Mouse (Mus musculus): Measurements from ENCODE around the gene Zbtb20. TPM values are rescaled to one million over a fixed set of nuclear protein-coding genes. Genes with fewer than 3 reads are reported as not detected.

Zbtb20 gene
- polyA plus RNA-seq, 1 experiment from 2014 or later: 6.6 TPM

DNA sequence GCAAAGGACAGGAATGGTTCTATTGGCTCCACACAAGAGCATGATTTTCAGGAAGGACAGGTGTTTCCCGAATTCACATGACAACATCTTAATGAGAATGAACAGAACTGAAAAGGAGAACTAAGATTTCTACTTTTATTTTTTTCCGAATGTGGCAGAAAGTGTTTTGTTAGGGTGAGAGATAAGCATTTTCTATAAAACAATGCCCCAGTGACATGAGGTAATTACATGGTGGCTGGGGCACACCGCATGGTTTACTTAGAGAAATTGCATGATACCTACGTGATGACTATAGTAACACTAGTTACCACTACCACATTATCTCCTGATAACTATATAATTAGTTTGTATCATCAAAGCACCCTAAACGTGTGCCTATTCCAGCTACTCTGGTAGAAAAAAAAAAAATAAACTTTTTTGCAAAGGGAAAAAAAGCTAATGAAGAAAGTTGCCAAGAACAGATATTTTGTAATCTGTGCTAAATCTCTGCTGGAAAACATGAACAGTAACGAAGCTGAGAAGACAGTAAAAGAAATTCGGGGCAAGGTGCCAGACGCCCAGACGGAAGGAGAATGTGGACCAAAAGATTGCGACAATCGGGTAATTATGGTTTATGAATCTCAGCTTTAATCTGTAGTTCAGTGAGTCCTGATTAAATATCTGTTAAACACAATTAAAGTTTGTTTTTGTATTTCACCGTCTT, 534.4 kb downstream of the Zbtb20 start:
- DNase-seq (ENCODE audit: low spot score) (no peak), ATAC-seq (replicated peaks; ENCODE audit: low FRiP score) (no peak)
- 80% methylated on average over 12 of the region's 12 CpGs for WGBS

DNA sequence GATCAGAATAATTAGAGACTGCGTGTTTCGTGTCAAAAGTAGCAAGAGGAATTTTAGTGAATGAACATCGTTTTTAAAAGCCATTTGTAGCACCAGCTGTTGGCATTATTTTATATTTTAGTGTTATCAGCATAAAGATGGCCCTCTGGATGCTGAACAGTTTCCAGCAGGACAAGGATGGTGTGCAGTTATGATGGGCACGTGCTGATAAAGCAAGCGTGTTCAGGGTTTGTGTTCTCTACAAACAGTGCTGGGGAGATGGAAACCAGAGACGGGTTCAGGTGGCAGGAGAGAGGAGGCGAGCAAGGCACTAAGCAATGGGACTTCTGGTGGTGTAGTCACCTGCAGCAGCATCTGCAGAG, 534.9 kb downstream of the Zbtb20 start:
- Histone ChIP-seq H3K4me2 (no peak overlapping the region), H3K9me3 (ENCODE audit: control insufficient read depth, low read length) (no peaks in the 10 kb centered on the region), H3K9ac (ENCODE audit: low read depth, low read length) (no peak overlapping the region), H3K27me3 (replicated peaks; ENCODE audit: control insufficient read depth, insufficient read depth, low read length) (no peaks in the 10 kb centered on the region), H3K36me3 (ENCODE audit: control insufficient read depth, insufficient read depth, low read length) (no peaks in the 10 kb centered on the region), H3K27ac (ENCODE audit: low read depth, low read length) (no peak overlapping the region), H3K4me1 (replicated peaks; ENCODE audit: control insufficient read depth, insufficient read depth, low read length) (no peaks in the 10 kb centered on the region), H3K4me3 (ENCODE audit: low read depth, low read length) (no peak overlapping the region)
- DNase-seq (ENCODE audit: low spot score): no peak
- ATAC-seq (replicated peaks; ENCODE audit: low FRiP score): no peak
- 81% methylated on average over 7 of the region's 7 CpGs for WGBS

More for the DNA sequence above, 534.4 kb downstream of the Zbtb20 start:
- Histone ChIP-seq H3K4me1 (replicated peaks; ENCODE audit: control insufficient read depth, insufficient read depth, low read length) (no peaks in the 10 kb centered on the region), H3K27ac (ENCODE audit: low read depth, low read length) (no peak overlapping the region), H3K9ac (ENCODE audit: low read depth, low read length) (no peak overlapping the region), H3K9me3 (ENCODE audit: control insufficient read depth, low read length) (no peaks in the 10 kb centered on the region), H3K4me3 (ENCODE audit: low read depth, low read length) (no peak overlapping the region), H3K4me2 (no peak overlapping the region), H3K36me3 (ENCODE audit: control insufficient read depth, insufficient read depth, low read length) (no peaks in the 10 kb centered on the region), H3K27me3 (replicated peaks; ENCODE audit: control insufficient read depth, insufficient read depth, low read length) (no peaks in the 10 kb centered on the region)

DNA sequence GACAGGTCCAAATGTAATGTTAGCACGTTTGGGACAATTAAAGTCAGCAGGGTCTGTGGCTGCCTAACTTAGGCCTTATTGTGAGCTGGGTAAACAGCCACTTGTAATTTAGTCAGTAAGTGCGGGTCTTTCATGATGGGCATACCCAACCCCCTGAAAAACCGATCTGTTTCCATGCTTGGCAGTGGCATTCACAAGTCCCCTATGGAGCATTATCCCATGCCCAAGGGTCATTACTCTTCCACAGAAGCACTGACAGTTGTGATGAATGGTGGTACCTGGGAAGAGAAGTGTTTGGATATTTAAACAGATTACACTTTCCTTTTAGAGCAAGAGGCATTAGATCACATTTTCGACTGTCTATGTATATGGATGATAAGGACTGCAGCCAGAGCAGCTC, 540.2 kb downstream of the Zbtb20 start:
- no peak overlapping the region for H3K4me2 ChIP-seq
- no peaks in the 10 kb centered on the region for H3K4me1 ChIP-seq (replicated peaks; ENCODE audit: control insufficient read depth, insufficient read depth, low read length)
- no peaks in the 10 kb centered on the region for H3K36me3 ChIP-seq (ENCODE audit: control insufficient read depth, insufficient read depth, low read length)
- H3K9ac ChIP-seq (ENCODE audit: low read depth, low read length): no peak overlapping the region
- no peaks in the 10 kb centered on the region for H3K27me3 ChIP-seq (replicated peaks; ENCODE audit: control insufficient read depth, insufficient read depth, low read length)
- H3K27ac ChIP-seq (ENCODE audit: low read depth, low read length): no peak overlapping the region
- DNase-seq (ENCODE audit: low spot score): no peak
- H3K4me3 ChIP-seq (ENCODE audit: low read depth, low read length): no peak overlapping the region
- no peak for ATAC-seq (replicated peaks; ENCODE audit: low FRiP score)
- H3K9me3 ChIP-seq (ENCODE audit: control insufficient read depth, low read length): no peaks in the 10 kb centered on the region
- WGBS: 64% methylated on average over 4 of the region's 4 CpGs

DNA sequence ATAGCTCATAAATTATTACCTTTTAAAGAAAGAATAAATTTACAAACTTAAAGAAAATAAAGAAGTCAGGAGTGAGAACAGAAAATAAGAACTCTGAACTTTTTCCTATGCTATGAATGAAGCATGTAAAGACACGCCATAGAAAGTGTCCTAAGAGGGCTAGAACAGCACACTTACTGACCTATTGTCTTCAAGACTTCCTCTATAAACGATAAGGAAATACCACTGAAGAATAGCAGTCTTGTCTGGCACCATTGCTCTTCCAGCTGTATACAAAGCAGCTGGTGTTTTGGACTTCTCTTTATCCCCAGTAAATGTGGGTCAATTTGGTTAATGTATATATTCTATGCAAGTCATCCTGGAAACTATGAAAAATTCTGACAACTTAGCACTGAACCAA, 544.2 kb downstream of the Zbtb20 start:
- Histone ChIP-seq H3K9me3 (ENCODE audit: control insufficient read depth, low read length) (no peaks in the 10 kb centered on the region), H3K36me3 (ENCODE audit: control insufficient read depth, insufficient read depth, low read length) (no peaks in the 10 kb centered on the region), H3K27ac (ENCODE audit: low read depth, low read length) (no peak overlapping the region), H3K9ac (ENCODE audit: low read depth, low read length) (no peak overlapping the region), H3K4me3 (ENCODE audit: low read depth, low read length) (no peak overlapping the region), H3K27me3 (replicated peaks; ENCODE audit: control insufficient read depth, insufficient read depth, low read length) (no peaks in the 10 kb centered on the region), H3K4me1 (replicated peaks; ENCODE audit: control insufficient read depth, insufficient read depth, low read length) (no peaks in the 10 kb centered on the region), H3K4me2 (no peak overlapping the region)
- ATAC-seq (replicated peaks; ENCODE audit: low FRiP score): no peak
- 56% methylated on average over 2 of the region's 2 CpGs for WGBS
- no peak for DNase-seq (ENCODE audit: low spot score)

DNA sequence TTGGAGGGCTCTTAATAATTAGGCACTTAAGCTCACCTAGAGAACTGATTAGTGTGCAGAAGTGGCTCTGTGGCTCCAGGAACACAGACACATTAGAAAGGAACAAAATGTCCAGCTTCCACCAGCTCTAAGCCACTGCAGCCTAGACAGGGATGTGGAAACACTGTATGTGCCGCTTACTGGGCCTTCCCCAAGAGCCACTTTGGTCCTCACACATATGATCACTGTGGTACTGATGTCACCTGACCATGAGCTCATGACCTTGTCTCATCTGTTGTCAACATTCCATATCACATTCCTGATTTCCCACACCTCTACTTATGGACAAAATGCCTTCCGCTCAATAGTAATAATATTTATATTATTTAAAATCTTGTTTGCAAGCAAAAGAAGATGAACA, 553.3 kb downstream of the Zbtb20 start:
- ATAC-seq (replicated peaks; ENCODE audit: low FRiP score): no peak
- H3K27ac ChIP-seq (ENCODE audit: low read depth, low read length): no peak overlapping the region
- no peak overlapping the region for H3K4me3 ChIP-seq (ENCODE audit: low read depth, low read length)
- H3K27me3 ChIP-seq (replicated peaks; ENCODE audit: control insufficient read depth, insufficient read depth, low read length): no peaks in the 10 kb centered on the region
- WGBS: 91% methylated on average over 2 of the region's 2 CpGs
- H3K36me3 ChIP-seq (ENCODE audit: control insufficient read depth, insufficient read depth, low read length): no peaks in the 10 kb centered on the region
- no peak for DNase-seq (ENCODE audit: low spot score)
- H3K4me2 ChIP-seq: no peak overlapping the region
- no peaks in the 10 kb centered on the region for H3K4me1 ChIP-seq (replicated peaks; ENCODE audit: control insufficient read depth, insufficient read depth, low read length)
- no peak overlapping the region for H3K9ac ChIP-seq (ENCODE audit: low read depth, low read length)
- H3K9me3 ChIP-seq (ENCODE audit: control insufficient read depth, low read length): no peaks in the 10 kb centered on the region

DNA sequence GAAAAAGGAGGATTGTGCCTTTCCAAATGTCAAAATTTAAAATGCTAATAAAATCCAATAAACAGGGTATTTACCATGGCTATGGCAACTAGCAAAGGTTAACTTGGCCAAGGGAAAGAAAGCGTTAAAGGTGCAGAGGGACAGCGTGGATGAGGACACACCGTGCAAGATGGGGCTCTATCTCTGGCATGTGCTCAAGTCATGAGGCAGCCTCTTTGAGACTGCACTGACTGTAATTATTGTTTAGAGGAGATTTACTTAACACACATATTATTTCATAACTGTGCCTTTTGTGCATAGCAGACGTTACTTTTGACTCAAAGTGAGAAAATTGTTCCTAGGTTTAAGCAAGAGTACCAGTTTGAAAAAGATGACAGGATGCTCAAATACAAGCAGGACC, 554.3 kb downstream of the Zbtb20 start:
- 80% methylated on average over 4 of the region's 4 CpGs for WGBS
- no peaks in the 10 kb centered on the region for H3K36me3 ChIP-seq (ENCODE audit: control insufficient read depth, insufficient read depth, low read length)

DNA sequence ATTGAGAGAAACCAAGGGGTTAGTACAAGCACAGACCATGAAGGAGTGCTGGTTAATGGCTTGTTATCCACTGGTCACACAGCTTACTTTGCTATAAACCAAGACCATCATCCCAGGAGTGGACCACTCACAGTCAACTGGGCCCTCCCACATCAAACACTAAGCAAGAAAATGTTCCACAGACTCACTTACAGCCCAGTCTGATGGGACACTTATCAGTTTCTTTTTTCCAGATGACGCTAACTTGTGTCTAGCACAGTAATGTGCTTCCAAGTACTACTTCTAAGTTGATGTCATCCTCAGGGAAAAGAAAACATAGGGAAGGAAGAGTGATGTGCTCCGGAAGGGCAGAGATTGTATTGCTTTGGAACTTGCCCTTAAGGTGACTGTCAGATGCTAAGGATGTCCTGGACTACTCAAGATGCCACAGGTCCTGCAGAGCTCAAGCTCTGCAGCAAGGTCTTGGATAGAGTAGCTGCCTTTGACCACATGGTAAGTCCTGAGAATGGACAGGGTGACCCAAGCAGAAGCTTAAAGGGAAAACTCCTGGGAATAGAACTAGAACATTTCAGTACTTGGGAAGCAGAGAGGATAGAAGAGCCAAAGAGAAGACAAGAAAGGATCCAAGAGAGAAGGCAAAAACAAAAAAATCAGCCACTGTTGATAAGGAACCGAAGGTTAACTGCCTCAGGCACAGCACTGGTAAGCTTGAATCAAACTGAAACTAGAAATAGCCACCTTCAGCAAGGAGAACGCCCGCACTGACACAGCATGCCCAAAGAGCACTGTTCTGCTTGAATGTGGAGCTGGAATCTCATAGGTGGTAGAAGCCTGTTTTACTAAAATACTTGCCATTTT, 556.1 kb downstream of the Zbtb20 start:
- no peak for DNase-seq (ENCODE audit: low spot score)
- WGBS: 78% methylated on average over 5 of the region's 5 CpGs
- H3K4me1 ChIP-seq (replicated peaks; ENCODE audit: control insufficient read depth, insufficient read depth, low read length): no peaks in the 10 kb centered on the region
- no peaks in the 10 kb centered on the region for H3K36me3 ChIP-seq (ENCODE audit: control insufficient read depth, insufficient read depth, low read length)
- no peak overlapping the region for H3K27ac ChIP-seq (ENCODE audit: low read depth, low read length)
- H3K4me2 ChIP-seq: no peak overlapping the region
- no peaks in the 10 kb centered on the region for H3K9me3 ChIP-seq (ENCODE audit: control insufficient read depth, low read length)
- H3K27me3 ChIP-seq (replicated peaks; ENCODE audit: control insufficient read depth, insufficient read depth, low read length): no peaks in the 10 kb centered on the region
- ATAC-seq (replicated peaks; ENCODE audit: low FRiP score): no peak
- H3K4me3 ChIP-seq (ENCODE audit: low read depth, low read length): no peak overlapping the region
- no peak overlapping the region for H3K9ac ChIP-seq (ENCODE audit: low read depth, low read length)

More for the DNA sequence above, 554.3 kb downstream of the Zbtb20 start:
- Histone ChIP-seq H3K27ac (ENCODE audit: low read depth, low read length) (no peak overlapping the region), H3K27me3 (replicated peaks; ENCODE audit: control insufficient read depth, insufficient read depth, low read length) (no peaks in the 10 kb centered on the region), H3K4me1 (replicated peaks; ENCODE audit: control insufficient read depth, insufficient read depth, low read length) (no peaks in the 10 kb centered on the region), H3K4me3 (ENCODE audit: low read depth, low read length) (no peak overlapping the region), H3K4me2 (no peak overlapping the region), H3K9ac (ENCODE audit: low read depth, low read length) (no peak overlapping the region), H3K9me3 (ENCODE audit: control insufficient read depth, low read length) (no peaks in the 10 kb centered on the region)
- no peak for ATAC-seq (replicated peaks; ENCODE audit: low FRiP score)
- no peak for DNase-seq (ENCODE audit: low spot score)

DNA sequence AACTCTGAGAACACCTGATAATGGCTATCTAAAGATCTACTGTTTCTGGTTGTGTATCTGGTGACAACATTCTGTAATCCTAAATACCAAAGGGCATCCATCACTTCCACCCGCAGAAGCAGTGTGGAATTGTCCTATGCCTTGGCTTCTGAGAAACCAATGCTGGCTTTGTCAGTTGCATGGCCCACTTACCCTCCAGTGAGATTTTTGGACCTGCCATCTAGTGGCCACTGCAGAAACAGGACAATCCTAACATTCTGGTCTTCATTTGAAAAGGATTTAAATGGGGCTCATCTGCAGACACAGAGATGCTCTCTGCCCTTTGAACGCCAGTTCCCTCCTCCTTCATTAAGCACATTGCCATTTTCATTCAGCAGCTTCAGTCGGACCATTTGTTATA, 559.3 kb downstream of the Zbtb20 start:
- H3K36me3 ChIP-seq (ENCODE audit: control insufficient read depth, insufficient read depth, low read length): no peaks in the 10 kb centered on the region
- no peak overlapping the region for H3K4me3 ChIP-seq (ENCODE audit: low read depth, low read length)
- no peaks in the 10 kb centered on the region for H3K27me3 ChIP-seq (replicated peaks; ENCODE audit: control insufficient read depth, insufficient read depth, low read length)
- H3K4me2 ChIP-seq: no peak overlapping the region
- no peak overlapping the region for H3K9ac ChIP-seq (ENCODE audit: low read depth, low read length)
- H3K9me3 ChIP-seq (ENCODE audit: control insufficient read depth, low read length): no peaks in the 10 kb centered on the region
- no peak overlapping the region for H3K27ac ChIP-seq (ENCODE audit: low read depth, low read length)
- no peaks in the 10 kb centered on the region for H3K4me1 ChIP-seq (replicated peaks; ENCODE audit: control insufficient read depth, insufficient read depth, low read length)
- no peak for DNase-seq (ENCODE audit: low spot score)
- WGBS: 50% methylated on average over 3 of the region's 3 CpGs
- ATAC-seq (replicated peaks; ENCODE audit: low FRiP score): no peak

Measured in liver, embryonic 11.5 days (tissue).